Comparison of ENCODE assay signal across 13 mouse cellular contexts in genomic region chr3:78880072-78880471, GRCm38 (mm10).
"Had no signal": no experiment of that assay in that cellular context is flagged by ENCODE, and none has a peak within 500 bp of the region (broad histone marks: within the 10 kb centered on the region; RNA-seq: fewer than 3 reads in every experiment).

No protein-coding gene starts in this region.

- ATAC-seq: liver, embryonic 12.5 days; lung, postnatal 0 days; midbrain, embryonic 16.5 days had no signal

- H3K4me1 ChIP-seq: kidney, embryonic 15.5 days; limb, embryonic 15.5 days; liver, embryonic 12.5 days had no signal

- H3K27me3 ChIP-seq: kidney, embryonic 15.5 days; limb, embryonic 15.5 days; liver, embryonic 12.5 days had no signal

- H3K9ac ChIP-seq: kidney, embryonic 15.5 days; limb, embryonic 15.5 days; liver, embryonic 12.5 days had no signal

- H3K4me3 ChIP-seq: kidney, embryonic 15.5 days; left cerebral cortex, adult 2 months; limb, embryonic 15.5 days; liver, embryonic 12.5 days; midbrain, embryonic 10.5 days had no signal

- H3K4me2 ChIP-seq: kidney, embryonic 15.5 days; limb, embryonic 15.5 days; liver, embryonic 12.5 days had no signal

- H3K9me3 ChIP-seq: kidney, embryonic 15.5 days; limb, embryonic 15.5 days; liver, embryonic 12.5 days; midbrain, embryonic 10.5 days had no signal

- H3K27ac ChIP-seq: kidney, embryonic 15.5 days; left cerebral cortex, adult 2 months; limb, embryonic 15.5 days; liver, embryonic 12.5 days; midbrain, embryonic 10.5 days; stomach, postnatal 0 days had no signal

- H3K36me3 ChIP-seq: kidney, embryonic 15.5 days; limb, embryonic 15.5 days; liver, embryonic 12.5 days; midbrain, embryonic 10.5 days had no signal

- DNase-seq: kidney, adult 2 months; kidney, postnatal 14 days; right cerebral cortex, adult 18-20 months; thymus, adult 18-20 months; thymus, postnatal 14 days had no signal
